ENCODE assay signal across 19 mouse cellular contexts in genomic region chr3:145822201-145822600, GRCm38 (mm10).
"Had no signal": no experiment of that assay in that cellular context is flagged by ENCODE, and none has a peak within 500 bp of the region (broad histone marks: within the 10 kb centered on the region; RNA-seq: fewer than 3 reads in every experiment).

No protein-coding gene starts in this region.

- DNase-seq: lung, adult 18-20 months; lung, embryonic 14.5 days; lung, postnatal 10 days; lung, postnatal 4 days; midbrain, embryonic 14.5 days; retina, postnatal 1 day; right cerebral cortex, adult 18-20 months; right cerebral cortex, postnatal 25 days; right cerebral cortex, postnatal 4 days; spleen, adult 18-20 months; thymus, adult 18-20 months; thymus, postnatal 14 days; thymus, postnatal 36 days had no signal

- H3K27me3 ChIP-seq: liver, embryonic 15.5 days; neural tube, embryonic 13.5 days; neural tube, embryonic 15.5 days had no signal

- ATAC-seq: midbrain, embryonic 16.5 days had no signal

- H3K36me3 ChIP-seq: liver, embryonic 15.5 days; midbrain, embryonic 10.5 days; neural tube, embryonic 13.5 days; neural tube, embryonic 15.5 days had no signal

- H3K4me3 ChIP-seq: liver, embryonic 15.5 days; midbrain, embryonic 10.5 days; midbrain, embryonic 12.5 days; neural tube, embryonic 13.5 days; neural tube, embryonic 15.5 days had no signal

- H3K4me2 ChIP-seq: liver, embryonic 15.5 days; lung, embryonic 14.5 days; midbrain, embryonic 12.5 days; neural tube, embryonic 13.5 days; neural tube, embryonic 15.5 days had no signal

- H3K9me3 ChIP-seq: liver, embryonic 15.5 days; midbrain, embryonic 10.5 days; midbrain, embryonic 12.5 days; neural tube, embryonic 13.5 days; neural tube, embryonic 15.5 days had no signal

- H3K9ac ChIP-seq: liver, embryonic 15.5 days; lung, embryonic 14.5 days; midbrain, embryonic 12.5 days; neural tube, embryonic 13.5 days; neural tube, embryonic 15.5 days had no signal

- H3K27ac ChIP-seq: liver, embryonic 15.5 days; midbrain, embryonic 10.5 days; midbrain, embryonic 12.5 days; neural tube, embryonic 13.5 days; neural tube, embryonic 15.5 days had no signal
